Mouse (Mus musculus) CH12.LX (cell line): Measurements from ENCODE around the gene Gstm1. TPM values are rescaled to one million over a fixed set of nuclear protein-coding genes. Genes with fewer than 3 reads are reported as not detected.

Source experiments
- DNase-seq: peaks from one replicate; pipeline ENCODE4 v3.0.0-alpha.2; 2013; ENCODE audit errors: extremely low read depth
- H3K27ac ChIP-seq: 2 replicates; pipeline ENCODE4 v1.5.1; 2012; ENCODE audit warnings: low read depth, mild to moderate bottlenecking, control low read depth, moderate library complexity; ENCODE audit not compliant: insufficient read depth
- H3K27me3 ChIP-seq: replicated peaks from 2 replicates; pipeline ENCODE3; 2012; ENCODE audit warnings: inconsistent platforms
- H3K36me3 ChIP-seq, 2 experiments: replicated peaks in 1 of 2; 2 replicates each; pipeline versions ENCODE3 to v1.6.1; 2012; ENCODE audit warnings: inconsistent platforms in 1 of 2, low read length in 1 of 2, mild to moderate bottlenecking in 1 of 2, mixed read lengths in 1 of 2, moderate library complexity in 1 of 2; ENCODE audit not compliant: control insufficient read depth in 1 of 2, insufficient read depth in 1 of 2
- H3K4me1 ChIP-seq, 2 experiments: 2 replicates each; pipeline ENCODE4 v1.6.1; 2012; ENCODE audit warnings: inconsistent platforms in 1 of 2, moderate library complexity in 1 of 2; ENCODE audit not compliant: insufficient read depth in 2 of 2, control insufficient read depth in 1 of 2
- H3K4me2 ChIP-seq: 2 replicates; pipeline ENCODE4 v1.6.1; 2012; ENCODE audit warnings: low read depth, mild to moderate bottlenecking, control low read depth; ENCODE audit not compliant: poor library complexity, insufficient read depth, severe bottlenecking
- H3K4me3 ChIP-seq, 3 experiments: fragments of 150-350 bp in 1 of 3; sonication (generic) in 1 of 3; replicated peaks in 1 of 3; 2 replicates each; pipeline versions ENCODE3 to v1.5.1; 2011 to 2012; ENCODE audit warnings: low read depth in 2 of 3, low read length in 2 of 3, mild to moderate bottlenecking in 2 of 3, moderate library complexity in 2 of 3, control low read depth in 1 of 3, improper control_type of control experiment in 1 of 3, inconsistent platforms in 1 of 3, mixed read lengths in 1 of 3; ENCODE audit not compliant: poor library complexity in 1 of 3
- H3K79me2 ChIP-seq: replicated peaks from 2 replicates; pipeline ENCODE4 v1.6.1; 2012; ENCODE audit warnings: mild to moderate bottlenecking, moderate library complexity; ENCODE audit not compliant: control insufficient read depth, poor library complexity, insufficient read depth, severe bottlenecking; ENCODE audit errors: extremely low read depth
- H3K9ac ChIP-seq: 2 replicates; pipeline ENCODE4 v1.6.1; 2012; ENCODE audit warnings: low read depth, mild to moderate bottlenecking, control low read depth, moderate library complexity; ENCODE audit not compliant: insufficient read depth
- H3K9me3 ChIP-seq: replicated peaks from 2 replicates; pipeline ENCODE3; 2012; ENCODE audit warnings: low read length, inconsistent platforms, mixed read lengths
- CHD1 ChIP-seq: IDR thresholded peaks from 2 replicates; pipeline ENCODE4 v1.6.1; 2012; ENCODE audit warnings: low read depth, low read length, improper control_type of control experiment, inconsistent platforms
- CHD2 ChIP-seq: IDR thresholded peaks from 2 replicates; pipeline ENCODE4 v1.6.1; 2011; ENCODE audit warnings: low read length, improper control_type of control experiment
- E2F4 ChIP-seq: IDR thresholded peaks from 2 replicates; pipeline ENCODE4 v1.6.1; 2011; ENCODE audit warnings: low read depth, low read length, improper control_type of control experiment; ENCODE audit not compliant: insufficient replicate concordance
- ELF1 ChIP-seq: IDR thresholded peaks from 2 replicates; pipeline ENCODE4 v1.6.1; 2014; ENCODE audit warnings: low read depth, mild to moderate bottlenecking, inconsistent platforms, low read length, improper control_type of control experiment
- EP300 ChIP-seq: IDR thresholded peaks from 2 replicates; pipeline ENCODE4 v1.6.1; 2011; ENCODE audit warnings: low read length, improper control_type of control experiment
- ETS1 ChIP-seq: conservative IDR thresholded peaks from 2 replicates; pipeline ENCODE4 v1.6.1; 2012; ENCODE audit warnings: low read depth, mild to moderate bottlenecking, inconsistent platforms, low read length, improper control_type of control experiment, moderate library complexity
- HCFC1 ChIP-seq: IDR thresholded peaks from 2 replicates; pipeline ENCODE4 v1.6.1; 2012; ENCODE audit warnings: low read depth, mild to moderate bottlenecking, inconsistent platforms, low read length, improper control_type of control experiment
- JUN ChIP-seq: IDR thresholded peaks from 2 replicates; pipeline ENCODE4 v1.6.1; 2011; ENCODE audit warnings: low read depth, mild to moderate bottlenecking, low read length, improper control_type of control experiment, moderate library complexity; ENCODE audit not compliant: insufficient read depth
- MAX ChIP-seq: IDR thresholded peaks from 2 replicates; pipeline ENCODE4 v1.6.1; 2011; ENCODE audit warnings: low read length, improper control_type of control experiment
- MAZ ChIP-seq: IDR thresholded peaks from 2 replicates; pipeline ENCODE4 v1.6.1; 2012; ENCODE audit warnings: low read depth, mild to moderate bottlenecking, inconsistent platforms, low read length, improper control_type of control experiment, moderate library complexity
- MXI1 ChIP-seq: IDR thresholded peaks from 2 replicates; pipeline ENCODE4 v1.6.1; 2011; ENCODE audit warnings: mild to moderate bottlenecking, low read depth, low read length, improper control_type of control experiment
- NRF1 ChIP-seq: IDR thresholded peaks from 2 replicates; pipeline ENCODE4 v1.6.1; 2014; ENCODE audit warnings: low read depth, mild to moderate bottlenecking, inconsistent platforms, low read length, improper control_type of control experiment, moderate library complexity
- PAX5 ChIP-seq: IDR thresholded peaks from 2 replicates; pipeline ENCODE4 v1.6.1; 2012; ENCODE audit warnings: low read length, inconsistent platforms, mixed read lengths
- POLR2A ChIP-seq: IDR thresholded peaks from 2 replicates; pipeline ENCODE4 v1.6.1; 2011; ENCODE audit warnings: low read depth, mild to moderate bottlenecking, improper control_type of control experiment, low read length
- TBP ChIP-seq: conservative IDR thresholded peaks from 2 replicates; pipeline ENCODE4 v1.6.1; 2011; ENCODE audit warnings: low read depth, low read length, improper control_type of control experiment
- TCF12 ChIP-seq: IDR thresholded peaks from 2 replicates; pipeline ENCODE4 v1.6.1; 2014; ENCODE audit warnings: low read depth, mild to moderate bottlenecking, inconsistent platforms, low read length, improper control_type of control experiment
- ZKSCAN1 ChIP-seq: IDR thresholded peaks from 2 replicates; pipeline ENCODE4 v1.6.1; 2012; ENCODE audit warnings: low read depth, inconsistent platforms, low read length, improper control_type of control experiment, borderline replicate concordance
- dilution Hi-C: fragments of 300-500 bp; cut with MboI; formaldehyde crosslinking; loops from 2 replicates; pipeline ENCODE4 v1.14.3; 2020; ENCODE audit warnings: low sequenced_read_pairs; ENCODE audit not compliant: extremely low pct_unique_long_range_greater_than_20kb, extremely low pct_ligation_motif_present
- in situ Hi-C: fragments of 300-500 bp; cut with MboI; formaldehyde crosslinking; loops from 3 replicates; pipeline ENCODE4 v1.14.3; 2019; ENCODE audit warnings: low sequenced_read_pairs, low pct_ligation_motif_present, low pct_unique_long_range_greater_than_20kb, mixed read lengths
- polyA plus RNA-seq: library from polyadenylated mRNA; unstranded; fragments of >175 nt; gene quantifications from 2 replicates; pipeline ENCODE4 v1.2.1, GENCODE M21; 2012; ENCODE audit warnings: low read depth; ENCODE audit not compliant: insufficient read length
- total RNA-seq, 2 experiments: library from RNA; depleted of rRNA; stranded (reverse); fragments of 300-350 nt in 1 of 2; fragments of >200 nt in 1 of 2; gene quantifications; 2 replicates each; pipeline ENCODE4 v1.2.3; 2012 to 2014

Gstm1 gene
- total and polyA plus RNA-seq, 3 experiments, result 0.25 to 5.4 (median 0.35) TPM

- no peak overlapping the region for H3K4me2 ChIP-seq
- dilution Hi-C loops, result no loop called here
- no peak overlapping the region for H3K4me3 ChIP-seq
- H3K9ac ChIP-seq, result no peak overlapping the region
- H3K27me3 ChIP-seq, result no peaks in the 10 kb centered on the region
- DNase-seq, result no peak
- no peaks in the 10 kb centered on the region for H3K36me3 ChIP-seq
- H3K9me3 ChIP-seq, result no peaks in the 10 kb centered on the region
- H3K4me1 ChIP-seq, result peaks cover 0 to 5% of the 10 kb centered on the region in 2 experiments; a peak in 1 of 4 replicates
- TF ChIP-seq E2F4 (no peak), NRF1 (no peak), CHD1 (no peak), MXI1 (no peak), MAX (no peak)
- no peak overlapping the region for H3K27ac ChIP-seq
- in situ Hi-C loops, result no loop called here
- no peaks in the 10 kb centered on the region for H3K79me2 ChIP-seq
These were observed 34.0 kb downstream of the Gstm1 start for GRCm38 (mm10) chr3:107983771-107984170.

- H3K4me2 ChIP-seq, result no peak overlapping the region
- H3K4me3 ChIP-seq, result no peak overlapping the region
- H3K27ac ChIP-seq, result no peak overlapping the region
- peaks cover 0 to 5% of the 10 kb centered on the region in 2 experiments; a peak in 1 of 4 replicates for H3K4me1 ChIP-seq
- TF ChIP-seq ETS1 (no peak), POLR2A (no peak), PAX5 (no peak), HCFC1 (no peak), JUN (no peak), NRF1 (no peak), TBP (no peak), TCF12 (no peak), ELF1 (no peak), CHD2 (no peak), ZKSCAN1 (no peak), EP300 (no peak), MAZ (no peak)
- TF ChIP-seq, all 38 proteins: peak for 0
- in situ Hi-C loops (no loop called here), dilution Hi-C loops (no loop called here)
- Histone ChIP-seq H3K9me3 (no peaks in the 10 kb centered on the region), H3K27me3 (no peaks in the 10 kb centered on the region), H3K9ac (no peak overlapping the region), H3K79me2 (no peaks in the 10 kb centered on the region), H3K36me3 (no peaks in the 10 kb centered on the region)
- no peak for DNase-seq
These were observed 35.0 kb downstream of the Gstm1 start for GRCm38 (mm10) chr3:107982726-107983125.
